Mouse (Mus musculus) kidney, postnatal 25 days (tissue): ENCODE data around the gene Pde1b.

Experiments
- DNase-seq, 2 experiments: peaks; one replicate each; pipeline ENCODE4 v3.0.0; 2021; ENCODE audit warnings: mixed read lengths in 2 of 2

The Pde1b gene

GRCm38 (mm10) chr15:103511652-103512051 lies 8.8 kb downstream of the Pde1b start:
- DNase-seq: no peak

- DNase-seq: no peak
Observed at GRCm38 (mm10) chr15:103513621-103514031, 10.8 kb downstream of the Pde1b start.

GRCm38 (mm10) chr15:103514119-103514518 lies 11.3 kb downstream of the Pde1b start:
- DNase-seq: peak; percentile 69 to 86

- DNase-seq: no peak
Observed at GRCm38 (mm10) chr15:103514914-103515313, 12.1 kb downstream of the Pde1b start.

- no peak for DNase-seq
Observed at GRCm38 (mm10) chr15:103518600-103519385, 16.0 kb downstream of the Pde1b start.

- no peak for DNase-seq
Observed at GRCm38 (mm10) chr15:103519386-103520378, 16.8 kb downstream of the Pde1b start.

- peak in 1 of 2 experiments; percentile 46 for DNase-seq
Observed at GRCm38 (mm10) chr15:103522458-103523099, 19.7 kb downstream of the Pde1b start.

GRCm38 (mm10) chr15:103523156-103523555 lies 20.3 kb downstream of the Pde1b start:
- DNase-seq: no peak

- peak; percentile 59 to 62 for DNase-seq
Observed at GRCm38 (mm10) chr15:103530372-103530771, 27.5 kb downstream of the Pde1b start.

- DNase-seq: no peak
Observed at GRCm38 (mm10) chr15:103534054-103534620, 31.3 kb downstream of the Pde1b start.

- no peak for DNase-seq
Observed at GRCm38 (mm10) chr15:103535030-103535429, 32.2 kb downstream of the Pde1b start.

GRCm38 (mm10) chr15:103535786-103536185 lies 33.0 kb downstream of the Pde1b start:
- peak in 1 of 2 experiments; percentile 40 for DNase-seq

- DNase-seq: no peak
Observed at GRCm38 (mm10) chr15:103536456-103536855, 33.6 kb downstream of the Pde1b start.

GRCm38 (mm10) chr15:103537011-103537821 lies 34.4 kb downstream of the Pde1b start:
- DNase-seq: no peak

GRCm38 (mm10) chr15:103537822-103538213 lies 35.0 kb downstream of the Pde1b start, which contains the start of gene Ppp1r1a:
Gene Ppp1r1a (minus strand): TSS chr15:103538003.
- DNase-seq: peak; percentile 61 to 85

GRCm38 (mm10) chr15:103539259-103539658 lies 36.4 kb downstream of the Pde1b start:
- DNase-seq: no peak

GRCm38 (mm10) chr15:103540646-103541045 lies 37.8 kb downstream of the Pde1b start:
- DNase-seq: peak in 1 of 2 experiments; percentile 50

GRCm38 (mm10) chr15:103542526-103542925 lies 39.7 kb downstream of the Pde1b start:
- DNase-seq: peak; percentile 55 to 88

- no peak for DNase-seq
Observed at GRCm38 (mm10) chr15:103547983-103548382, 45.1 kb downstream of the Pde1b start.

GRCm38 (mm10) chr15:103549475-103549874 lies 46.6 kb downstream of the Pde1b start:
- no peak for DNase-seq

- no peak for DNase-seq
Observed at GRCm38 (mm10) chr15:103551053-103551452, 48.2 kb downstream of the Pde1b start.
